Mouse (Mus musculus) heart, postnatal 4 days (tissue): Measurements from ENCODE around the gene Syn1. TPM values are rescaled to one million over a fixed set of nuclear protein-coding genes. Genes with fewer than 3 reads are reported as not detected.
A peak's percentile ranks its signal among the peaks of the same experiment; 100 is the strongest.

Experiments
- DNase-seq: peaks from one replicate; pipeline ENCODE4 v3.0.0; 2021
- total RNA-seq, 2 experiments: library from RNA; stranded (reverse); gene quantifications; 2 replicates each; pipeline ENCODE4 v1.2.3; 2021

Syn1 gene
- under 1 TPM; 0.29 to 0.41 TPM for total RNA-seq

GRCm38 (mm10) chrX:20920844-20921364 lies at the start of gene Syn1:
Gene Syn1, minus strand, starts transcription at chrX:20921004.
- DNase-seq: peak; percentile 79

DNA sequence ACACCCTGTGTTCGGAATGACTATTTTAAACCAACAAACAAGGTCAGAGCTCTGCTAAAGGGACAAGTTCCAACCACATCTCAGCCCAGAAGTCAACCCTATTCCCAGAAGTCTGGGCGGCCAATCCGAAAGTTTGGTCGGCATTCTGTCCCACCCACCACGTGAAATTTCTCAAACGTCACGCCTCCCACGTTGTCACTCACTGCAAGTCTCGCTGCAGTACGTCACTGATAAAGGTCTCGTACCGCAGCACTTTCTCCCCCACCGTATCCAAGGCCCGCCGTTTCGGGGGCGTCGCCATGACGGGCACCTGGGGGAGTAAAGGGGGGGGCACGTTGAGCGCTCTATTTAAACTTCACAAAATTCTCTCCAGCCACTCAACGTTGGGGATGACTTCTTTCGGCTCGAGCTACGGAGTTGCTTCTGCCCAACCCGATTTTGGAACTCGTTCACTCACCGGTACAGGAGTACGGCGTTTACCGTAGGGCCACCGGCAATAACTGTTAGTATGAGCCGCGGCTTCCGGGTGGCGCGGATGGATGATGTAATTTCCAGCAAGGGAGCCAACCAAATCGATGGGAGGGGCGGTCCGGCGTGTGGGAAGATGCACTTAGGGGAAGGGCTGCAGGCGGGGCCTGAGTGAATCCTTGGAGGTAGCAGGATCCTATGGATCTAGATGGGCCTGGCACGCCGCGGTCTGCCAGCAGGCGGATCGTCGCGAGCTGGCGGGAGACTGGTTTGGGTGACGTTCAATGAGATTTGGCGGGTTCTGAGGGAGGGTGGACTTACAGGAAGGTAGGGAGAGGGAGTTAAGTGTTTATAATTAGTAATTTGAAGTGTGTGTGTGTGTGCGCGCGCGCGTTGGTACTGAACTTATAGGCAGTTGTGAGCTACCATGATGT lies 40.9 kb upstream of the Syn1 start, which contains the start of gene Uxt:
Uxt (minus strand) TSS at position 541 of the 902 bp plus-strand sequence.
- peak; percentile 92 for DNase-seq

DNA sequence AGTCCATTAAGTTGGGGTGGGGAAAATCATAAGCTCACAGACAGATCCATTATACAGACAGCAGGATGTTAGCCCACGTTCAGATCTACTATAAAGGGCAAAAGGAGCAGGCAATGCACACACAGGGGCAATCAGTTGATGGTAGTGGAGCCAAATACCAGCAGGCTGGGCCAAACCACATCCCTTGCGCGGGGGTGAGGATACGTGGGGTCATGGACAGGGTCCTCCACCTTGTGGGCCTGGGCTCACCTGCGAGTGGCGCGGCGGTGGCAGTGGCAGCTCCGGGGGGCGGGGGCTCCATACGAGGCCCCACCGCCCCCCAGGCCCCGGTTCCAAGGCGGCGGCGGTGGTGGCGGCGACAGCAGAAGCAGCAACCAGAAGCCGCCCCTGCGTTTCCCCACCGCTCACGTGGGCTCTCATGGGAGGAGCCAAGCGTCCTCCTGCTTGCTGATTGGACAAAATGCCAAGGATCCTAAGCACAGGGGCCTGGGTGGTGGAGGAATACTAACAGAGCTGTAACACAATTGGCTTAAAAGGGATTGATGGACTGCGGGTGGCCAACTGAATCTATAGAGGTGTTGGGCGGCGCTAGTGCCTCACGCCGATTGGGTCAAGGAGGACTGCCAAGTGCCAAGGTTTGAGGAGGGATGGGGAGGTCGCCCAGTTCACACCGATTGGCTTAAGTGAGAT lies 29.5 kb upstream of the Syn1 start, which contains the start of gene Elk1:
Elk1 (minus strand) TSS at position 418 of the 690 bp plus-strand sequence.
- DNase-seq: peak; percentile 84

DNA sequence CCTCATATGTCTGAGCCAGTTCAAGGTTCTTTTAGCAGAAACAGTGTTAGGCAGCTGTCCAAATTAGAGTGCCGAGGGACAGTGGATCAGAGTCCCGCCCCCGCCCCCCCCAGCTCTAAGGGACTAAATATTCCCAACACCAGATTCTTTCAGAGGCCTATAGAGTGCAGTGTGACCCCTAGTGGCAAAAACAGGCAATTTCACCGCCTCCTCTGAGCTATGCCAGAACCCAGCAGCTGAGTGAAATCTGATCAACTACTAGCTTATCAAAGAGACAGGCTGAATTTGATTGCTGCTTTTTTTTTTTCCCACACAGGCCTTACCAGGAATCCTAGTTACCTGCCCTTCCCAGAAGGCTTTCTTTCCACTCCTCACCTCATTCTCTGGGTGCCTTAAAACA lies 25.3 kb upstream of the Syn1 start:
- peak; percentile 66 for DNase-seq

GRCm38 (mm10) chrX:20931963-20932362 lies 11.2 kb upstream of the Syn1 start:
- no peak for DNase-seq

- DNase-seq: no peak
These were observed 10.6 kb upstream of the Syn1 start, which contains the start of gene Cfp for GRCm38 (mm10) chrX:20931364-20931763. Gene Cfp, minus strand, starts transcription at chrX:20931555.

DNA sequence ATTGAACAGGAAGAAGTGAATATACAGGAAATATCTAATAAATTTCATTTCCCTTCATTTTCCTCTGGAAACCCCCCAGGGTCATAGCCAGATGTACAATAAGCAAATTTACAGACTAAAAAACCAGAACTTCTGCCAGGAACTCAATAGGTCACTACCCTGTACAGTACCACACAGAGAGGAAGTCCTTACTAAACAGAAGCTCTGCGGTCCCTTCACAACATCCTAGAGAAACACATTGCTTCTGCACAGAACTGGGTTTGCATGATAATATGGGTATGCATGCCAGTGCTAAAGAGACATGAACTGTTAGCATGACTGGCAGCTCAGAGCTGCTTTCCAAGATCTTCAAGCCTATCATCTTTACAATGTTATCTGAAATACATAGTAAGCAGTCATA lies 9.1 kb upstream of the Syn1 start:
- no peak for DNase-seq

GRCm38 (mm10) chrX:20924976-20925375 lies 4.2 kb upstream of the Syn1 start:
- no peak for DNase-seq

DNA sequence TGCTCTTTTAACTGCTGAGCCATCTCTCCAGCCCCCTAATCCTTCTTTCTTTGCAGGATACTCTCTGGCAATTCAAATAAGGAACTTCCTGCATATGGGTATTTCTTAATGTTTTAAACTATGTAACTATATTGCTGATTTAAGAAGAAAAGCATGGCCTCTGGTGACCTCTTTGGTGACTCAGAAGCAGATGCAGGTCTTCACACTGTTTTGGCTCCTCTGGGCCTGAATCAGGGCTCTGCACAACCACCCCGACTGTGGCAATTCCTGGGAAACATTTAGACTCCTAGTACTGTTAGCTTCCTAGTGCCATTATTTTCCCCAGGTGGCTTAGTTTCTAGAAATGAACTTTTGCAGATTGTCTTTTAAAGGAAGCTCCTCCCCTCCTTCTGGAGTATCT lies 2.7 kb upstream of the Syn1 start:
- DNase-seq: no peak

DNA sequence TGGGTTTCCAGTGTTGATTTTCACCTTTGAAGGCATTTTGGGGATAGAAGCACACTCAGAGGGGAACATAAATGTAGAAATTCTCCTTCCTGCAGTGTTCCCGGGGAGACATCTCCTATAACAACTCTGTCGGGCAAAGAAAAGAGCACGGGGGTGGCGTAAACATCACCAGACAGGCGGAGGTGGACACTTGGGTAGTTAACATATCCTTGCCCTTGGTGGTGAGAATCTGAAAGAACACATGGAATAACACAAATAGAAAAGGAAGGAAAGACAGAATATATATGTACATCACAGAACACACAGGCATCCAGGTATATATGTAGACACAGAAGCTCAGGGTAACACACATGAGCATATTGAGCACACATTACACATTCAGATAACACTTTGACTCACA lies 562 bp upstream of the Syn1 start:
- DNase-seq: no peak

DNA sequence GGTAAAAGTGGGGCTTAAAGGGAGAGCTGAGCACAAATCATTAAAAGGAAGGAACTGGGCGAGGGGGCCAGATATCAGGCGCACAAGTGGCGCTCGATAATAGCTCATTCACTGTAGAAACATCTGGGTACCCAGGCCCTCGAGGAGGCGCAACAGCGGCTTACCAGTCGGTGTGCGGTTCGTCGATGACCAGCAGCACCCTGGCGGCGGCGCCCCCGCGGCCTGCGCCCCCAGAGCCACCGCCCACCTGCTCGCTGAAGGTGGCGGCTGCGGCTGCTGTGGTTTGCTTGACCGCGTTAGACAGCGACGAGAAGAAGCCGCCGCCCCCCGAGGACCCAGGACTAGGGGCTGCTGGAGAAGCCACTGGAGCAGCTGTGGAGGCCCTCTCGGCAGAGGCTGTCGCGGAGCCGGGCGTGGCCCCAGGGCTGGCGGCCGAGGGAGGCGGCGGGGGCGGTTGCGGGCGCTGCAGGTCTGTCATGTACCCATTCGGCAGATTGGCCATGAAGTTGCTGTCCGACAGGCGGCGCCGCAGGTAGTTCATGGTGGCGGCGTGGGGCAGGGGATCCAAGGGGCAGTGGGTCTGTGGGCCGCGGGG lies 458 bp downstream of the Syn1 start:
- no peak for DNase-seq

GRCm38 (mm10) chrX:20915075-20915474 lies 5.7 kb downstream of the Syn1 start:
- DNase-seq: no peak

DNA sequence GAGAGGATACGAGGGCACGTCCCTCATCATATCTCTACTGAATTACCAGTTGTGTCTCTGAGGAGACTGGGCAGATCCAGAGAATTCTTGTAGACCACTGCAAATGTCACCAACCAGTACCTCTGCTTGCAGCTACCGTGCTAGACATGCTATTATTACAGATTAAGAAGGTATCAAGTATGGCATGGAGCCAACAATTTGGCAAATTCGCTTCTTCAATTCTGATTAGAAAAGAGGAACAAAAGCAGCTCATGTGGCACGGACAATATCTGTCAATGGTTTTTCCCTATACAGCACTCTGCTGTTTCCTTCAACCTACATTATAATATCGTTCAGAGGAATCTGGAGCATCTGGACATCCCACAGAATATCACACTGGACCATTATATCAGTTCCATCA lies 7.1 kb downstream of the Syn1 start:
- DNase-seq: no peak

DNA sequence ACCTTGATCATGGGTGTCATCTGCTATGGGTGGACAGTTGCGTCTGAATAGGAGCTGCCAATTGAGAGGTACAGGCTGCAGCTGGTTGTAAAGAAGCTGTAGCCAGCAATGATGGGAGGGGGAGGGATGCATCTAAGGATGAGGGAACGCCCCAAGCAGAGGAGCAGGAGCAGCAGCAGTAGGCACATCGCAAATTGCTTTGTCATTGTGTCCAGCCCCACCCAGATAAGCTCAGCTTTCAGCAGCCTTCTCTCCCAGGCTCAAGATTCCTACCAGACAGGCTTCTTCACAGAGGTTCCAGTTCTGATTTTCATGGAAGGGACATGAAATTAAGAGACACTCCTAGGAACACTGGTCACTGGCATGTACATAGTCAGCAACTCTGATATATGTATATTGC lies 10.7 kb downstream of the Syn1 start:
- DNase-seq: no peak

DNA sequence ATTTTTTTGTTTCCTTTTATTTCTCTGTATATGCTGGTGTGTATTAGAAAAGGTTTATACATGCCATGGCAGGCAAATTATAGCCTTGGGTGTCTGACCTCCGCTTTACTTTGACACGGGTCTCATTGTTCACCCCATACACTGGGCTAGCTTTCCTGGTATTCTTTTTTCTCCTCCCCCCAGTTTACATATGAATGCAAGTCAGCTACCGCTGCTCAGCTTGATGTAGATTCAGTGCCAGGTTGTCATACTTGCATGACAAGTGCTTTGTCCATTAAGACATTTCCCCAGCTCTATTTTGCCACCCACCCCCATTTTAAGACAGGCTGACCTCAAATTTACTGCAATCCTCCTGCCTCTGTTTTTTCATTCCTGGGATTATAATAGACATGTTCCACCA lies 45.6 kb downstream of the Syn1 start:
- DNase-seq: no peak

DNA sequence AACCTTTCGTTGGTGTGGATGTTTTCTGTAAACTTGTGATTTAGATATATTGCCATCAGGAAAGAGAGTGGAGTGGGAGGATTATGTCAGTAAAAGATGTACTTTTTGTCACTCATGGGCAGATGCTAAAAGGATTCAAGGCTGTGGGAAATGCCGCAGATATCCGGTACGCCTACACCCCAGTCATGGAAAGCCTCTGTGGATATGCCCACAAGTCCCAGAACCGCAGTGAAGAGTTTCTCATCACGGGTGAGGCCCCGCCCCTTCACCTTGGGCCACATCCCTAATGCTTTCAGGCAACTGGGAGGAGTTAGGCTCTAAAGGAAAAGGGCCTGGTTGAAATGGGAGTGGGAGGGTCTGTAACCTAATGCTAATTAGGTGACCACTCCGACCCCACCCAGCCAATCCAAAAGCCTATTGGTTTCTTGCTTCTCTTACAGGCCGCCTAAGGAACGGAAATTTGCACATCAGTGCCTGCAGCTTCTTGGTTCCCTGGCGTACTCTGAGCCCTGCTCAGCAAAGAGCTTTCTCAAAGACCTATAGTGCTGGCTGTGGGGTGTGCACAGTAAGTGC lies 47.8 kb downstream of the Syn1 start:
- no peak for DNase-seq

- peak; percentile 75 for DNase-seq
These were observed 50.8 kb downstream of the Syn1 start, which contains the start of gene Timp1 for GRCm38 (mm10) chrX:20869962-20870513. Gene Timp1, plus strand, starts transcription at chrX:20870166.

GRCm38 (mm10) chrX:20869203-20869602 lies 51.6 kb downstream of the Syn1 start:
- no peak for DNase-seq

GRCm38 (mm10) chrX:20868091-20868490 lies 52.7 kb downstream of the Syn1 start:
- DNase-seq: no peak

DNA sequence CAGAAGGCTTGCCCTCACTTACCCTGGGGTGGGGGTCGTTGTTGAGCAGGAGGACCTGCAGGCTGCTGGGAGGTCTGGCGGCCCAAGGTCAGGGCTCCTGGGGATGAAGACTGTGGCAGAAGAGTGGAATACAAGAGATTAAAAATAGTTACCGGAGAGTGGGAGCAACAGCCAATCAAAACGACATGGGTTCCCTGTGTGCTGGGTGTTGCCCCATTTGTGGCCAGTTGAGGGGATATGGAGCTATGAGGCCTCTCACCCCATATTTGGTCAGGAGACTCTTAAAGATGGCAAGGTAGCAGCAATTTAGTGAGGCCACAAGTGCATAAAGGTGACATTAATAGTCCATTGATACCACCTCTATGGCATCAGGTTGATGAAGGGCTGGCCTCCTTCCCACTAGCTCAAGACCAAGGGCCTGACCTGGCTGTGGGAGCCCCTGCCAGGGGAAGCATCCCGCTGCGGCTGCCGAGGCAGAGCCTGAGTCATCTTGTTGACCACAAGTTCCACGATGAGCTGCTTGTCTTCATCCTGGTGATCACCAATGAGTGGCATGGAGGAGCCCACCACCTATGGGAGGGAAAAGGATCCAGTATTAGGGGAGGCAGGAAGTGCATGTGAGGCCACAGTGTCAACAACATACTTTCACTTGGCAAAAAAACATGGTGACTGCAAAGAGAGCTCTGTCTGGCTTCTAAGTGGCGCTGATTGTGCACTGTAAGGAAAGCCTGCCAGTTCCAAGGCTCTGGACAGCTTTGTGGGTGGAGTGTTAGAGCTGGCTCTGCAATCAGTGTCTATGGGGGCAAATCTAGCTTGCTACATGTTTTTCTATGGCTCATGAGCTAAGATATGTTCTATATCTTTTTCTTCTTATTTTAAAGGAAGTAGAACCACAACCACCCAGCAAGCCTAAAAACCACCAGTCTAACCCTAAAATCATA lies 57.4 kb downstream of the Syn1 start:
- no peak for DNase-seq
